Mouse (Mus musculus) c-Kit-negative CD71-positive TER-119-positive erythroid progenitor cells, embryonic 14.5 days (primary cell): Measurements from ENCODE around the gene Rassf3.

ENCODE experiments used
- DNase-seq: peaks from one replicate; pipeline ENCODE4 v3.0.0-alpha.2; 2013; ENCODE audit warnings: low read depth, low spot score

Rassf3 gene

DNA sequence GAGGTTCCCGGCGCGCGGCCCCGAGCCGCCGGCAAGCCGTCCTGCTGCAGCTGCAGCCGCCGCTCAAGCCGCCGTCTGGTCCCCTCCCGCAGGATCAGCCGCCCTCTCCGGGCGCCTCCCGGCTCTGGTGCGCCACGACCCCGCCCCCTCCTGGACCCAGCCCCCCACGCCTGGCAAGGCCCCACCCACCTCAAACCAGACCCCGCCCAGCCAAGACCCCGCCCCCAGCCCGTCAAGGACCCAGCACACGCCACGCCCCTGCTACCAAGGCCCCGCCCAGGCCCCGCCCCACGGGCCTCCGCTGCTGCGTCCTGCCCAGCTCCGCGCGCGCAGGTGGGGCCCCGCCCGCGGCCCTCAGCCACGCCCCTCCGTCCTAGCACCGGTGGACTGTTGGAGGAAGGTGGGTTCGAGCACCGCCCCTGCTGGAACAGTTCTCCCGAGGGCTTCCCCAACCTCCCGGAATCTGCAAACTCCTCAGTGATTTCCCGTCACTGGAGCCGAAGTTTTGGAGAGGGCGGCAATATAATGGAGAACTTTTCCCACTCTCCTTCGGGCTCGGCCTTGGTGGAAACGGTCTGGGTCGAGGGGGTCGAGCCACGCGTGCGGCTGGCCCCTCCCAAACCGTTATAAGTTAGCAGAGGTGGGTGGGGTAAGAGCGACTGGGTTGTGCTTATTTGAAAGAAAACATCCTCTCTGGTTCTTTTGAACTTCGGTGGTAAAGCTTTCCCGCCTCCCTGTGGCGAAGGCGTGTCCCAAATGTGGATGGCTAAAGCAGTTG, at the start of gene Rassf3:
Gene Rassf3 (minus strand): TSS at position 158 of the 778 bp plus-strand sequence.
- DNase-seq = peak; percentile 91

DNA sequence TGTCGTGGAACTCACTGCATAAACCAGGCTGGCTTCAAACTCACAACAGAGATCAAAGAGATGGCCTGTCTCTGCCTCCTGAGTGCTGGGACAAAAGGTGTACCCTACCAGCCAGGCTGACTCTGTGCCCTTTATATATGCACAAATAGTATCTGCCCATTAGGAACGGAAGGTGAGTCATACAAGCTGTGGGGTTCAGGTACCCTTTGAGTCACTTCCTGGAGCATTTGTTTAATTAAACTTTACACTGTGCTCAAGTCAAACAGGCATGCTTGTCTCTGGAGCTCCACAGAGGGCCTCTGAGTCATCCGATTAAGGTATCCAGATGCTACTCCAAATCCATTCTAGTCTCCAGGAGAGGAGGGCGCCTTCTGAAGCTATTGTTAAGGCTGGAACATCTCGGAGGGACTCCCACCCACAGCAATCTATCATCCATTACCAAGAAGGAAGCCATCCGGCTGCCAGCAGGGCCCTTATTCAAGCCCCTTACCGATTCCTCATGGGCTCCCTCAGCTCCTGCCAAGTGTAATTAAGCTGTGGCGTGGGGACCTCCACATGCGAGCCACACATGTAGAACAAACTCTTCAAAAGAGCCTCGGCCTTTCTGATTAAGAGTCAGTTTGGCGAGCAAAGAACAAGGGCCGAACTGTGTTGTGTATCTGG, 44.9 kb upstream of the Rassf3 start:
- no peak for DNase-seq

DNA sequence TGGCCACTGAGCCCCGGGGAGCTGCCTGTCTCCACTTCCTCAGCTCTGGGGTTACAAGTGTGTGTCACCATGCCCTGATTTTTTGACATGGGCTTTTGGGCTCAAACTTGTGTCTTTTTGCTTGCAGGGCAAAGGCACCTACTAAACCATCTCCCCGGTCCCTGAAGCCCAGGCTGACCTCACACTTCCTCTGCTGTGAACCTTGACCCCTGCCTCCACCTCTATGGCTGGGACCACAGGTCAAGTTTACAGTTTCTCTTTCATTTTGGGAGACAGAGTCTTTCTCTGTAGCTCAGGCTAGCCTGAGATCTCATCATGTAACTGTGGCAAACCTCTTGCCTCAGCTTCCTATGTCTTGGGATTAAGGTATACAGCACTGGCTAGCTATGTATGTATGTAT, 43.6 kb upstream of the Rassf3 start:
- no peak for DNase-seq

DNA sequence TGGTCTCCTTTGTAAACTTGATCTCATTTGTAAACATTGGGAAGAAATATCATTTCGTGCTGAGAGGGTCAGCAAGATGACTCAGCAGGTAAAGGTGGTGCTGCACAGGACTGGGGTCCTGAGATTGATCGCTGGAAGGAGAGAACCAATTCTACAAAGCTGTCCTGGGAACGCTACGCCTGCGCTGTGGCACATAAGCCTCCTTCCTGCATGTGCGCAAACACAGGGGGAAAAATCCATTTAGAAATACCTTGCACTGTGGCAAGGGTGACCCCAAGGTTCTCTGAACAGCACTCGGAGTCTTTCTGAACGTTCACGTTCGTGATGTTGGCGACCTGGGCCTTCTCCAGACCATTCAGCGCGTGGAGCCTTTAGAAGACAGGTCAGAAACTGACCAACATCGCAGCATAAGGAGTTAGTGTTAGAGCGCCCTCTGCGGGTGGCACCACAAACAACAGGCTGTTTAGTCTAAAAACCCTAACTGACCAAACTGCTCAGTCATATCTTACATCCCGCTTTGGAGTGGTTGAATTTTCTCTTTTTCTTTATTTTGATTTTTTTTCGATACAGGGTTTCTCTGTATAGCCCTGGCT, 40.0 kb upstream of the Rassf3 start:
- DNase-seq = peak; percentile 54

DNA sequence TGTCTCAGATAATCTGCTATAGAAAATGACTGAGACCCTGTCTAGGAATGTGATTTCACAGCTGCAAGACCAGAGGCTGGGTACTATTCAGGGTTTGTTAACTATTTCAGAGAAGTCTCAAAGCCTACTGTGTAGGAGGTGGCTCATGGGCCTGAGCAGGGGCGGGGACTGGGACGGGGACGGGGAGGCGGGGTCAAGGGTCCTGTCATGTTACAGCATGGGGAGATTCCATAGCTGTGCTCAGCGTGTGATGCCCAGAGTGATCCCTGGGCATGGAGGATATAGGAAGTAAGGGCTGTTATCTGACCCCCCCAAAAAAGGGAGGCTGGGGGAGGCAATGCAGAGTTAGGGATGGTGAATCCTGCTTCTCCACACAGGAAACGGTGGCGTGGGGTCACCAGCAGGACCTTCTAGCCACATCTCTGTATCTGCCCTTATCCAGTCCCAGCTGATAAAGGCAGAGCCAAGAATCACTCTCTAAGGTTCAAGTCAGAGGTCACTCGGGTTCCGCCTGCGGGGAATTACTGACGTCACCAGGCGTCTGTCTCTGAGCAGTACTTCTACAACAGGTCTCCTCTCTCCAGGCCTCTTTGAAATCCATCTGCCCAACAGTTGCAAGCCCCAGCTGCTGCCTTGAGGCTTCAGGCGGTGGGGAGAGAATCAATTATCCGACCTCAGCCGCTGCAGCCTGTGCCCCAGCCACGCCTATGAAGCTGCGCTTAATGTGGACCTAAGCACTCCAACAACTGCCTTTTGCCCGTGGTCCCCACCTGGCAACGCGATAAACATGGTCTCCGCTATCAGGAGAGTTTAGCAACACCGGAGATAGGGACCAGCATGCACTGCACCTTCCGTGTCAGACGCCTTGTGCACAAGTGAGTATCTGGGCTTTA, 33.9 kb upstream of the Rassf3 start:
- DNase-seq = no peak

DNA sequence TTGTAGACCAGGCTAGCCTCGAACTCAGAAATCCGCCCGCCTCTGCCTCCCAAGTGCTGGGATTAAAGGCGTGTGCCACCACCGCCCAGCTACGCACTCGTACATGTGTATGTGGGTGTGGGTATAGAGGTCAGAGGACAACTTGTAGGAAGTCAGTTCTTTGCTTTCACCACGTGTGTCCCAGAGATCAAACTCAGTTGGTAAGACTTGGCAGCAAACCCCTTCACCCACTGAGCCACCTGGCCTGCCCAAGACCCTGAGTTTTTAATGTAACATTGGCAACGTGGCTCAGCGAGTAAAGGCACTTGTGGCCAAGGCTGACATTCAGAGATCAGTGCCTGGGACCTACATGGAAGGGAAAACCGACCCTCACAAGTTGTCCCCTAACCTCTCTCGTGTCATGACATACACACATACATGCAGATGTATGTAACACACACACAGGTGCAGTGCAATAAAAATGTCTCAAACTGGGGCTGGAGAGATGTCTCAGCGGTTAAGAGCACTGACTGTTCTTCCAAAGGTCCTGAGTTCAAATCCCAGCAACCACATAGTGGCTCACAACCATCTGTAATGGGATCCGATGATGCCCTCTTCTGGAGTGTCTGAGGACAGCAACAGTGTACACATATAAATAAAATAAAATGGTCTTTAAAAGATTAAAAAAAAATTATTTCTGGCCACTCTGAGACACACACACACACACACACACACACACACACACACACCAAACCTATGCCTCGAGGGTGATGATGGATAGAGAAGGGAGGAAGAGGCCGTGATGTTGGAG, 31.8 kb upstream of the Rassf3 start:
- DNase-seq = no peak

DNA sequence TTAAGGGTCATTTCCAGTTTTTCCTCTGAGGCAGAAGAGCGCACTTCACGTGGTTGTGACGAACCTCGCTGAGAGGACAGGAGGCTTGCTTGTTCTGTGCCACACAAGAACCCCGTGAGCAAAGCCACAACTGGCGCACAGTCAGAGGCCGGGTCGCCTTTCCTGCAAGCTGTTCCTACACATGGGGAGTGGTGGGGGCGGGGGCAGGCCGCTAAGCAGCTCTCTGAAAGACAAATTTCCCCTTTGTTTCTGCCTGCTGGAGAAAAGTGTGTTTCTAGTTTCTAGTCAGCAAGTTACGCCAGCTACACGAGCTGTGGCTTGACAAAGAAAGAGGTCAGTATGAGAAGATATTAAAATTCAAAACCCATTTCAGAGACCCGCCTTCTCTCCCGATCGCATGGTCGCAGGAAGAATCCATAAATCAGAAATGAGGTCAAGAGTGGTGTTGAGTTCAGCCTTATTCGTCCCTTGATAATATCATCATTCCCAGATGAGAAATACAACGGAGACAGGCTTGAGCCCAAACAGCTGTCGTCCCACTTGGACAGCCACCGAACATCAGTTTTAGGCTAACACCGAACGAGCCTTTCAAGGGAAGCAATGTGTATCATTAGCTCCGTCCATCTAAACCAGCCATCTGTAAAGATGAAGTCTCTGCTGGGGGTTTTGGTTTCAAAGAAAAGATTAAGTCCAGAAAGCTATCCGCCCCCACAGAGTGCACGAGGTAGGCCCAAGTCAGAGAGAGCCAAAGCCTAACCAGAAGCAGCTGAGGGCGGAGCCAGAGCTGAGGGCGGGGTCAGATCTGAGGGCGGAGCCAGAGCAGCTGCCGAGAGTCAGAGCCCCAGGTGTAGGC, 30.8 kb upstream of the Rassf3 start:
- peak; percentile 42 for DNase-seq

DNA sequence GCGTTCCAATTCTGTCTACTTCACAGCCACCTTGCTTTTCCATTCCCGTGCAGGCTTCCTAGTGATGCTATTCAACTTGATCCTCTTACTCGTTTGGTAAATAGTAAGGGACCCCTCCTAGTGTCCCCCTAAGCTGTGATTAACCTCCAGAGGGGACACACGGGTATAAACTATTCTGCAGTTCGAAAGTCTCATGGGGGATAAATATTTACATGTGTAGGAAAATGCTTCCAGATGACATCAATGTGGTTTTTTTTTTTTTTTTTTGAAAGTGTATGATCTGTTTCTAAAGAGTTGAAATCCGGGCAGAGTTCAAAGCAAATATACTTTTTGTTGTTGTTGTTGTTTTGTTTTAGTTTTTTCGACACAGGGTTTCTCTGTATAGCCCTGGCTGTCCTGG, 29.8 kb upstream of the Rassf3 start:
- no peak for DNase-seq

DNA sequence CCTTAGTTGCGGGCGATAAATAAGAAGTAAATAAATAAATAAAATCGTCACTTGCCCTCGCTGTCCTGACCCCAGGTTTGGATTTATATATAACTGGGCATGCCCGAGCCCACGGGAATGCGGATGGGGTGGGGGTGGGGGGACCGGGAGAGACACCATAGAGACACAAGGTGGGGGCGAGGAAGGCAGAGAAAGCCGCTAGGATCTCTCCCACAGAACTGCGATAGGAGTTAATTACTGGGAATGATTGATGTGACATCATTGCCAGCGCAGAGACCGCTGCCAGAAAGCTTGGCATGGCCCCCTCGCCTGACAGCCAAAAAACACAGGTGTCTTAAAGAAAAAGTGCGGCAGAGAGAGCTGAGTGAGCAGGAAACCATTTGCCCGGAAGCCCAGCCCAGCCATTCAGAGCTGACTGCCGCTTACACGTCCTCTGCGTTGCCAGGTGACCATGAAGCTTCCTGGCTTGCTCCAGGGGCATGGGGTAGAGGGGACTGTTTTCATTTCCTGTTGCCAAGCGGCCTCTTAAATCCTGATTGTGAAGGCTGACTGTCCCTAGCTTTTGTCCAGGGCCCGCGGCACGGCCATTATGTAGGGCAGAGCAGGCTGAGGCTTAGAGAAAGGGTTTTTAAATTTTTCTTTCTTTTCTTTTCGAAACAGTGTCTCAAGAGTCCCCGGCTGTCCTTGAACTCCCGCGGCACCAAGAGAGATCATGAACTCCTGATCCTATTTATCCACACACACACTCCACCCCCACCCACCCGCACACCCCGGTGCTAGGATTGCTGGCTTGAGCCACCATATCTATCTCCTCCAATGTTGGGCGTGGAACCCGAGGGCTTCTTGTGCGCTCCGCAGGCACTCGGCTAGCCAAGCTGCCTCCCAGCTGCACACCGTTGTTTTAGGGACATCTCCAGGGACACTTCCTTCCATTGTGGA, 29.1 kb upstream of the Rassf3 start:
- DNase-seq = peak; percentile 26

DNA sequence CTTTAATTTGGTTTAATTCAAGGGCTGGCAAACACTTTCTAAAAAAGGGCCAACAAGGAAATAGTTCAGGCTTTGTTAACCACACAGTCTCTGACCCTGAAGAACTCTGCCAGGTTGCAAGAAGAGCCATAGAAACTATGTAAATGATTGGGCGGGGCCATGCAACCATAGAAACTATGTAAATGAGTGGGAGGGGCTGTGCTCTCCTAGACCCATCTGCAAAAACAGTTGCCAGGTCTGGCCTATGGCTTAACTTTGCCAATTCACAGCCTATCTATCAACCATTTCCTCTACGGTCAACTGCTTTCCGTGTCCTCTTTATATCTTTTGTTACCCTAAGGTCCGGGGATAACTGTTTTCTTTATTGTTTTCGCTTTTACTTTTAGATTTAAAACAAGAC, 25.0 kb upstream of the Rassf3 start:
- DNase-seq = no peak

DNA sequence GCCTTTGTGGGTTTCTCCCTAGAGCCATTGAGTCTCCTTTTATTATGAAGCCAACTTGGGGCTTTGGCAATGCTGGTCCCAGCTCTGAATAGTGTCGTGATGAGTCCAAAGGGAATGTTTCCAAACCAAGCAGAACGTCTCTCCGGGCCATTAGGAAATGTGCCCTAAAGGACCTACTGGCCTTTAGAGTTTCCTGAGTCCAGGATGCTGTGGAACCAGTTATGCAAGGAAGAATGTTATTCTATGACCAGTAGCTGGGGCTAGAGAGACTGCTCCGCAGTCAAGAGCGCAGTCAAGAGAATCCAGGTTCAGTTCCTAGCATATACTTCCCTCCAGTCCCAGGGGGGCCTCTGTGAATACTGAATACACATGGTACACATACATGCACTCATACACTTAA, 23.9 kb upstream of the Rassf3 start:
- no peak for DNase-seq

DNA sequence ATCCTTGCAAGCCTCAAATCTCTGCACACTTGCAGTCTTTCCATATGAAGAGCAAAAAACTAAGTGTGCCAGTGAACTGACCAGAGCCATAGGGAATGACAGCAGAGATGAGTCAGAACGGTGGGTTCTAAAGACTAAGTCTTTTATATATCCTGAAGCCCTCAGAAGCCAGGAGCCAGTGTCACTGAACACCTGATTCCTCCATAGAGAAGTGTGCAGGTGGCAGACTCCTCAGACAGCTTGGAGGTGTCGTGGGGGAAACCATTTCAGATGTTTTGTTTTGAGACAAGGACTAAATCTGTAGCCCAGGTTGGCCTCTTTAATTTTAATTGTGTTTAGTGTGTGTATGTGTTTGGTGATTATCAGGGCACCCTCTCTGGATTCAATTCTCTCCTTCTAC, 22.9 kb upstream of the Rassf3 start:
- DNase-seq = no peak

DNA sequence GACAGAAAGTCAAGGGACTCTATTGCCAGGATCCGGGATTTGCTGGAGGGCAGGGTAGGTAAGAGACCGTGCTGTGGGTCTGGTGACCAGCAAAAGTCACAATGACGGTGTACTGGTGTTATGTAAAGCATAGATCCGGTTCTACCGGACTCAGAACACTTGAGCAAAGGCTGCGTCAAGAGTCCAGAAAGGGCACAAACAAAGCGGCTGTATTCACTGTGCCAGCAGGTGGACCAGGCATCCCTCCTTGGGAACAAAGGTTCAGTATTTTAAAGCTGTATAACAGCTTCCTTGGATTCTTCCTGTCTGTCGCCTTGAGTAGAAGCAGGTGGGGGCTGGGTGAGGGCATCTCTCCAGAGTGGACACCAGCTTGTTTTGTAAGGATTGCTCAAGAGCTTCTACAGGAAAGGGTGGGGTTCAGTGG, 22.3 kb upstream of the Rassf3 start:
- DNase-seq = no peak

DNA sequence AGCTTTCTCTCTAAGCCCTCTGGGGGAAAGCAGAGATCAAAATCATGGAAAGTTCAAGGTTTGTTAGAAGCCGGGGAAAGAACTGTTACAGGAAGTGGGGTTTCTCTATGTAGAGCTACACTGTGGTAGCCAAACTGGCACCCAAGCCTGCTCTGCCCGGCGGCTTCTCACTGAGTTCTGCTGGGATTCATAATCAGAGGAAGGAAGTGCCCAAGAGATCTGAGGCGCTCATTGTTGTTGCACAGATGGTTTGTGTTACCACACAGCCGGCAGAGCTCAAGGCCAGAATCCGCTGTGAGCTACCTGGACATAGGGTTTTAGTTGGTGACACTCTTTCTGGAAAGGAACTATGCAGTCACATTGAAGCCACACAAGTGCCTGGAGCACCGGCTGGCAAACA, 21.8 kb upstream of the Rassf3 start:
- DNase-seq = no peak

DNA sequence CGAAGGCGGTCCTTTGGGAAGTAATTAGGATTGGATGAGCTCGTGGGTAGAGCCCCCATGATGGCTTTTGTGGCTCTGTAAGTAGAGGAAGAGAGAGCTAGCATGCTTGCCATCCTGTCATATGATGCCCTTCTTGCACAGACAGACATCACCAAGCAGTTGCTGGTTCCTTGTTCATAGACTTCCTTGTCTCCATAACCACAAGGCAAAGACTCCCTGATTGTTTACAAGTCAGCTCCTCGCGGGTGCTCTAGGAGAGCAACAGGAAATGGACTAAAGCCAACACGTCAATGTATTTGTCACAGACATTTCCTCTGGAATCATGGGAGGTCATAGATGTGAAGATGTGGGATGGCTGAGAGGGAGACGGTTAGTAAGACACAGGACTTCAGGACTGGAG, 20.5 kb upstream of the Rassf3 start:
- DNase-seq = no peak

DNA sequence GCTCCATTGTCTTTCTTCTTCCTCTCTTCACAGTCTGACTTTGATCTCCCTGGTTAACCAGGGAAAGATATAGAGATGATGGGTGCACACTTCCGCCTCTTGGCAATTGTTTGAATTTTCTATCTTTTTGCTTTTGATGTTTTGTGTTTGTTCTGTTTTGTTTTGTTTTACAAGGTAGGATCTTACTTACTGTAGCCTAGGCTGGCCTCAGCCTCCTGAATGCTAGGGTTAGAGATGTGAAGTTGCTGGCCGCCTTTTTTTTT, 17.9 kb upstream of the Rassf3 start:
- DNase-seq = no peak

DNA sequence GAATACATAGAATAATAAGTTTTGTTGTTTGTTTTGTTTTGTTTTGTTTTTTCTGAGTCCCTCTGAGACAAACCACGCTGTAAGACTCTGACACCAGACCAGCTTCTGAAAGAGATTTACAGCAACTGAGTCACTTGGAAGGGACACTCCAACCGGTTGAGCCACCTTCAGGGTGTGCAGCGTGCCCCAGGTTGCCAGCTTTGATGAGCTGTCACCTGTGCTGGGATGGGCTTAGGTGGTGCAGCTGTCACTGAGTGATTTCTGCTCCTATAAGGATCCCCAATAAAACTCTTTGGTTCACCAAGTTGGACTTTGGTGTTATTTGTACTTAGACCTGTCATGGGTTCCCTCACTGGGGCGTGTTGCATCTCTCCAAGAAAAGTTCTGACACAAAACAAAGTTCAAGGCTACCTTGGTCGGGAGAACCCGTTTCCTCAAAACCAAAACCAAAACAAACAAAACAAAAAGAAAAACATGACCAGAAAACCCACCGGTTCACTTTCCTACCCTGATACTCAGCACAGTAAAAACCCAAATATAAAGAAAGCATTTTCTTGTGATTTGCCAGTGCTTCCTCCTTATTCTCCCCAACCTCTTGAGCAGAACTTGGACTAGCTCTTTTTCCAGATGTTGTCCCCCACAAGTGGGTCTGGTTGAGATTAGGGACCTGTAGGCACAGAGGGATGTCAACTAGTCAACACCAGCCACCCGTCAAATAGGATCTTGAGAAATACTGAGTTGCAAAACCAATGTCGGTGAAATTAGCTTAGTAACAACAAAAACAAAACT, 17.4 kb upstream of the Rassf3 start:
- no peak for DNase-seq

DNA sequence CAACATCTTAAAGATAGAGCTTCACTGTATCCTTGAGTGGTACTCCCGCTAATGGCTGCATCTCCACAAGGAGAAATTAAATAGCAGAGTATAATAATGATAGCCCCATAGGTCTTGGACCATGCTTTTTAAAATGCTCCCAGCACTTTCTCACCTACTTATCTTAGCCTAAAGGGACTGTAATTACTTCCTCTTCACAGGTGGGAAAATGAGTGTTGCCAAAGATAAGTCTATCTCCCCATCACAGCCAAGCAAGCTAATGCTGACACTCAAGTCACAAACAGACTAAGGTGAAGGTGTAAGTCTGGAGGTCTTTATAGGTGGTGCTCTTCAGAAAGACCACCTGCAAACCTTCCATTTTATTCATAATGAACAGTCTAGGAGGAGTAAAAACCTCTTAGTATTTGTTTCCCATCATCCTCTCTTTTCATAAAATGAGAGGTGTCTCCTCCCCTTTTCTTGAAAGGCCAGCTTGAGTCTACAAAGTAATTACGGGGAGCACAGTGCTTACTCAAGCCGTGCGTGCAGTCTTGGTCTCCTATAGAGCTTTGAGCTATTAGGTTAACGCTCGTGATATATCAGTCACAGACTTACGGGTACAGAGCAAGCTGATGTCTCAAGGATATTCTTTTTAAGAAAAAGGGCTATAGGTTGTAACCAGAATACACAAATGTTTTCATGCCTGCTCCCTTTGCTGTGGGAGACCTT, 16.6 kb upstream of the Rassf3 start:
- no peak for DNase-seq
